Mouse (Mus musculus) CH12.LX (cell line): ENCODE results near the gene Arsb.

Source experiments
- CTCF ChIP-seq, 2 experiments: IDR thresholded peaks in 1 of 2; conservative IDR thresholded peaks in 1 of 2; 2 replicates each; pipeline ENCODE4 v1.5.1; 2011 to 2012; ENCODE audit warnings: low read depth in 2 of 2, low read length in 2 of 2, improper control_type of control experiment in 1 of 2, inconsistent platforms in 1 of 2, mild to moderate bottlenecking in 1 of 2, moderate library complexity in 1 of 2
- GABPA ChIP-seq: IDR thresholded peaks from 2 replicates; pipeline ENCODE4 v1.6.1; 2012; ENCODE audit warnings: low read depth, low read length, improper control_type of control experiment, inconsistent platforms; ENCODE audit not compliant: insufficient replicate concordance
- IRF4 ChIP-seq: IDR thresholded peaks from 2 replicates; pipeline ENCODE4 v1.6.1; 2014; ENCODE audit warnings: low read depth, mild to moderate bottlenecking, inconsistent platforms, low read length, improper control_type of control experiment
- JUND ChIP-seq: conservative IDR thresholded peaks from 2 replicates; pipeline ENCODE4 v1.6.1; 2011; ENCODE audit warnings: low read depth, low read length, improper control_type of control experiment
- MAX ChIP-seq: IDR thresholded peaks from 2 replicates; pipeline ENCODE4 v1.6.1; 2011; ENCODE audit warnings: low read length, improper control_type of control experiment
- MYC ChIP-seq: IDR thresholded peaks from 2 replicates; pipeline ENCODE4 v1.6.1; 2011; ENCODE audit warnings: low read depth, mild to moderate bottlenecking, improper control_type of control experiment, low read length
- NRF1 ChIP-seq: IDR thresholded peaks from 2 replicates; pipeline ENCODE4 v1.6.1; 2014; ENCODE audit warnings: low read depth, mild to moderate bottlenecking, inconsistent platforms, low read length, improper control_type of control experiment, moderate library complexity
- POLR2A ChIP-seq: IDR thresholded peaks from 2 replicates; pipeline ENCODE4 v1.6.1; 2011; ENCODE audit warnings: low read depth, mild to moderate bottlenecking, improper control_type of control experiment, low read length
- RCOR1 ChIP-seq: conservative IDR thresholded peaks from 2 replicates; pipeline ENCODE4 v1.6.1; 2012; ENCODE audit warnings: low read depth, mild to moderate bottlenecking, inconsistent platforms, low read length, improper control_type of control experiment
- UBTF ChIP-seq: IDR thresholded peaks from 2 replicates; pipeline ENCODE4 v1.6.1; 2012; ENCODE audit warnings: low read depth, mild to moderate bottlenecking, inconsistent platforms, low read length, improper control_type of control experiment, moderate library complexity
- USF1 ChIP-seq: IDR thresholded peaks from 2 replicates; pipeline ENCODE4 v1.6.1; 2014; ENCODE audit warnings: low read depth, mild to moderate bottlenecking, inconsistent platforms, low read length, improper control_type of control experiment
- ZC3H11A ChIP-seq: IDR thresholded peaks from 2 replicates; pipeline ENCODE4 v1.6.1; 2012; ENCODE audit warnings: low read depth, mild to moderate bottlenecking, inconsistent platforms, low read length, improper control_type of control experiment
- ZNF384 ChIP-seq: IDR thresholded peaks from 2 replicates; pipeline ENCODE4 v1.6.1; 2012; ENCODE audit warnings: low read depth, low read length, improper control_type of control experiment, inconsistent platforms

DNA sequence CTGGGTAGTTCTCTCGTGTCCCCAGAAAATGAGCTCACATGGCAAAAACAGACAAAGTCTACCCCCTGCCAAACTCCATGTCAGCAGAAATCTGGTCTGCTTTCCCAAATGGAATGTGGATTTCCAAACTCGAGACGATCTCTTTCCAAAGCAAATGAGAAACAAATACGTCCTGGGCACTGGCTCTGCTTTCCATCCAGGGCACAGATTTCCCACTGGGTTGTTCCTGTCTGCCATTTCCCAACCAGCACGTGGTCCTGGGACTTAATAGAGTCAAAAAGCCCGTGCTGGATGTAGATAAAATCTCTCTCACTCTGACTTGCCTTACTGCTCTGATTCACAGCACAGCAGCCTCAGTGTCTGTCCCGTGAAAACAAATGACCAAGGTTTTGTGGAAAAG is 139.6 kb downstream of the Arsb start:
- TF ChIP-seq ZNF384 (no peak), IRF4 (no peak), MAX (no peak), UBTF (no peak), JUND (no peak), ZC3H11A (no peak), USF1 (no peak), GABPA (no peak), RCOR1 (no peak), POLR2A (no peak), CTCF (conservative IDR thresholded peaks at IDR 0.05 in 1 of 2, IDR thresholded peaks at IDR 0.05 in 1 of 2; ENCODE audit: low read depth in 2 of 2, low read length in 2 of 2) (no peak), MYC (no peak), NRF1 (no peak)
